Mouse (Mus musculus): ENCODE results near the gene Klhl30.

- TF ChIP-seq EP300 (IDR thresholded peaks at IDR 0.05) (no peak), CTCF (IDR thresholded peaks at IDR 0.05) (peak; percentile 94)
Observed at GRCm38 (mm10) chr1:91380453-91381090, 29.8 kb downstream of the Klhl30 start.

Data from lung, postnatal 0 days (tissue).